Mouse (Mus musculus) small intestine, adult 2 months (tissue): ENCODE data around the gene Olfr97.

Experiments
- CTCF ChIP-seq: fragments of 200-500 bp; IDR thresholded peaks from 2 replicates; pipeline ENCODE4 v1.5.1; 2012; ENCODE audit warnings: low read depth, mild to moderate bottlenecking, control low read depth, inconsistent platforms, low read length, moderate library complexity, mixed read lengths; ENCODE audit not compliant: insufficient replicate concordance, insufficient read length; ENCODE audit errors: extremely low read depth
- POLR2A ChIP-seq: fragments of 200-500 bp; IDR thresholded peaks from 2 replicates; pipeline ENCODE4 v1.6.1; 2012; ENCODE audit warnings: low read depth, mild to moderate bottlenecking, control low read depth, inconsistent platforms, low read length, moderate library complexity

- TF ChIP-seq CTCF (no peak), POLR2A (no peak)
Measured at GRCm38 (mm10) chr17:37200894-37201293, 36.2 kb downstream of the Olfr97 start, which contains the start of gene Olfr94.
